Mouse (Mus musculus) thymus, adult 2 months (tissue): ENCODE results near the gene Phf1.

Experiments
- CTCF ChIP-seq: fragments of 200-500 bp; IDR thresholded peaks from 2 replicates; pipeline ENCODE4 v1.5.1; 2012; ENCODE audit warnings: mild to moderate bottlenecking, control low read depth, low read length, moderate library complexity, borderline replicate concordance; ENCODE audit not compliant: control insufficient read depth, poor library complexity, insufficient read depth; ENCODE audit errors: extremely low read depth
- POLR2A ChIP-seq: fragments of 200-500 bp; IDR thresholded peaks from 2 replicates; pipeline ENCODE4 v1.6.1; 2012; ENCODE audit warnings: mild to moderate bottlenecking, low read length, control low read depth, moderate library complexity; ENCODE audit not compliant: control insufficient read depth, poor library complexity, insufficient read depth; ENCODE audit errors: extremely low read depth

GRCm38 (mm10) chr17:26941841-26942570 lies 9.2 kb downstream of the Phf1 start:
- TF ChIP-seq POLR2A = no peak
- TF ChIP-seq CTCF = no peak
